Mouse (Mus musculus): Measurements from ENCODE around the gene Zfp609. TPM values are rescaled to one million over a fixed set of nuclear protein-coding genes. Genes with fewer than 3 reads are reported as not detected.
"Not testable (repeated sequence)": the region's sequence is repeated elsewhere in the genome, so short reads cannot be mapped to it uniquely, and the experiment has no call there.

The Zfp609 gene
- polyA plus RNA-seq, 1 experiment from 2014 or later: 6.4 TPM

DNA sequence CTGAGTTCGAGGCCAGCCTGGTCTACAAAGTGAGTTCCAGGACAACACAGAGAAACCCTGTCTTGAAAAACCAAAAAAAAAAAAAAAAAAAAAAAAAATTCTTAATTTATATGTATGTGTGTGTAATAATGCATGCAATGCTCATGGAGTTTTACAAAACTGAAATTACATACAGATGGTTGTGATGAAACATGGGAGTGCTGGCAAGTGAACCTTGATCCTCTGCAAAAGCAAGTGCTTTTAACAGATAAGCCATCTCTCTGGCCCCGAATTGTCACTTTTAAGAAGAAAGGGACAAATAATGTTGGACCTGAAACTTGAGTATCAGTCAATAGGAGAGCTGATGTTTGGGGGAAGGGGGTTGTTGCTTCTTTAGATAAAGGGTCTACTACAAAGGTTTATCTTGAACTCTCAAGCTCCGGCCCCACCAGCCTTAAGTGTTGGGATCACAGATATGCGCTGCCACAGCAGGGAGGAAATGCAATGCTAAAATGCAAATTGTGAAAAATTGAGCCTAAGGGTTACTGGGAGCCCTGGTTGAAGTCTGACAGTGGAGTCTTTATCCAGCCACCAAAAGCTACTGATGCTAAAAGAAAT lies 41.5 kb downstream of the Zfp609 start:
- DNase-seq (ENCODE audit: low spot score): no peak
- 81% methylated on average over 4 of the region's 4 CpGs for WGBS

DNA sequence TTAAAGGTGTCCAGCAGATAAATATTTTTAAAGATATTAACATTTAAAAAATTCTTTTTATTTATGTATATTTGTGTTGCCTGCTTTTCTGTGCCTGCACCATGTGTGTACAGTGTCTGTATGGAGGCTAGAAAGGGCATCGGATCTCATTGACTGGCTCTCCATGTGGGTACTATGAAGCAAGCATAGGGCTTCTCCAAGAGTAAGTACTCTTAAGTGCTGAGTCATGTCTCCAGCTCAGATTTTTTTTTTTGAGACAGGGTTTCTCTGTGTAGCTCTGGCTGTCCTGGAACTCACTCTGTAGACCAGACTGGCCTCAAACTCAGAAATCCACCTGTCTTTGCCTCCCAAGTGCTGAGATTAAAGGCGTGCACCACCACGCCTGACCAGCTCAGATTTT lies 47.7 kb downstream of the Zfp609 start:
- DNase-seq (ENCODE audit: low spot score); H3K9me3 ChIP-seq (replicated peaks); H3K36me3 ChIP-seq; H3K27me3 ChIP-seq (ENCODE audit: low read depth, poor library complexity, severe bottlenecking); H3K27ac ChIP-seq (replicated peaks); H3K4me3 ChIP-seq: not testable (repeated sequence)
- H3K4me1 ChIP-seq: peaks cover 43% of the 10 kb centered on the region
- WGBS: 91% methylated on average over 3 of the region's 3 CpGs

More for the DNA sequence above, 41.5 kb downstream of the Zfp609 start:
- no peak overlapping the region for H3K4me3 ChIP-seq
- peaks cover 23% of the 10 kb centered on the region for H3K36me3 ChIP-seq
- no peaks in the 10 kb centered on the region for H3K27me3 ChIP-seq (ENCODE audit: low read depth, poor library complexity, severe bottlenecking)
- no peaks in the 10 kb centered on the region for H3K9me3 ChIP-seq (replicated peaks)
- H3K27ac ChIP-seq (replicated peaks): no peak overlapping the region
- H3K4me1 ChIP-seq: peaks cover 23% of the 10 kb centered on the region

DNA sequence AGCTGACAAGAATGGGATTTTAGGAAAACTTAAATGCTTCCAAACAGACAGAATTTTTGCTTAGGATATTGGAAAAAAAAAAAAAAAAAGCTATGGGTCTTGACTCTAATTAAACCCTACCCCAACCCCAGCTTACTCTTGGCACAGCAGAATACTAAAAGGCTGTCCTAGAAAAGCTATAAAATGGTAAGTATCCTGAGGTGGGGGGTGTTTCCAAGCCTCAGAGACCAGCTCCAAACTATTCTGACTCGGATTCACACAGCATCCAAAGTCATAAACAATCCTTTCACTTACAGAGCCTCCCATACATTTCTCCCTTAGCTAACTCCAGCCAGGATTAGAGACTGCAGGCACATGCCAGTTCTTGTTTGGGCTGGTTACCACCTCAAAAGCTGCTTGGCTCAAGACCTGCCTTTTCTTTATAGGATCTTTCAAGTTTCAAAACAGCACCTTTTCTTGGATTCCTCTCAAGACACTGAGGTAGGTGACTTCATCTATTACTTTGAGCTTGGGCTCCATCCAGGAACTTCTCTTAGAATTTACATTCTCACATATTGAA lies 50.4 kb downstream of the Zfp609 start:
- H3K4me3 ChIP-seq: no peak overlapping the region
- H3K27ac ChIP-seq (replicated peaks): no peak overlapping the region
- no peaks in the 10 kb centered on the region for H3K27me3 ChIP-seq (ENCODE audit: low read depth, poor library complexity, severe bottlenecking)
- DNase-seq (ENCODE audit: low spot score): no peak
- WGBS: 13% methylated on average over 1 of the region's 1 CpGs
- peaks cover 42% of the 10 kb centered on the region for H3K4me1 ChIP-seq
- H3K36me3 ChIP-seq: peaks cover 26% of the 10 kb centered on the region
- H3K9me3 ChIP-seq (replicated peaks): no peaks in the 10 kb centered on the region

DNA sequence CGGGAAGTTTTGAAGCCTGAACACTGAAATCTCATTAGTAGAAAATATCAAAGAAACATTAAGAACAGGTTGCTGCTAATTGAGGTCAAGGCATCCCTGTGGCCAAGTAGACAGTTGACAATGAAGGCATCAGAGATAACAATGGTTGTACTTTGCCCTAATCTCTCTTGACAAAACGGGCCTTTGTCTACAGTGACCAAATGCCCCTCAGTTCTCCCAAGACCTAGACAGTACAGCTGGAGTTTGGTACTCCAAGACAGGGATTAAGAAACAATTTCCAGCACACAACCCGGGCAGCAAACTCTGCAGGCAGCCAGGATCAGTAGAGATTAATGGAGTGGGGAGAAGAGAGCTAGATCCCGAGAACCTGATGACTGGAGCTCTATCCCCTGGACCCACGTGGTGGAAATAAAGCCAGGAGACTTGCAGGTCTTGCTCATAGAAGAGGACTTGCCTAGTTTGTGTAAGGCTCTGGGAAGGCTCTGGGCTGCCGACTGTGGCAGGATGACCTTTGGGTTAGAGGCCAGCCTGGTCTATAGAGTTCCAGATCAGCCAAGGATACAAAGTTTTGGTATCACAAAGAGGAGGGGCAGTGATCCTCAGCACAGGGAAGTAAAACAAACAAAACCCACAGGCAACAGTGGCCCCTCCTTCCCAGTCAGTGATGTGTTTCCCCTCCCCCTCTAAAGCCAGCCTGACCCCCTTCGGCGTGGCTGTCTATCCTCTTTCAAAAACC lies 51.1 kb downstream of the Zfp609 start:
- H3K9me3 ChIP-seq (replicated peaks): no peaks in the 10 kb centered on the region
- no peaks in the 10 kb centered on the region for H3K27me3 ChIP-seq (ENCODE audit: low read depth, poor library complexity, severe bottlenecking)
- H3K4me3 ChIP-seq: no peak overlapping the region
- peaks cover 48% of the 10 kb centered on the region for H3K4me1 ChIP-seq
- H3K36me3 ChIP-seq: peaks cover 26% of the 10 kb centered on the region
- H3K27ac ChIP-seq (replicated peaks): peak overlapping the region; percentile 53
- 12% methylated on average over 8 of the region's 8 CpGs for WGBS
- DNase-seq (ENCODE audit: low spot score): peak; percentile 34

DNA sequence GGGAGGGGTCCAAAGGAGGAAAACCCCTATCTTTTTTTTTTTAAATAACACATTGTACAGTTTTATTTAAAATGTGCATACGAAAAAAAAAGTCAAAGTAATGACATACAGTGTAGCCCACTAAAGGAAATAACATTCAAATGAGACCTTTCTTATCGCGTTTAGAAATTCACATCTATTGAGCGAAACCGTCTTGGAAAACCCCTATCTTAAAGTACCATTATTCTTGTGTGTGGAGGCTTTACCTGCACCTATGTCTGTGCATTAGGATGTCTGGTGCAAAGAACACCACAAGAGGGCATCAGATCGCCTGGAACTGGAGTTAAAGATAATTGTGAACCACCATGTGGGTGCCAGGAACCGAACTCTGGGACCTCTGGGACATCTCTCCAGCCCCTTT lies 53.6 kb downstream of the Zfp609 start:
- WGBS: 96% methylated on average over 7 of the region's 7 CpGs
- H3K27ac ChIP-seq (replicated peaks): no peak overlapping the region
- no peak overlapping the region for H3K4me3 ChIP-seq
- no peaks in the 10 kb centered on the region for H3K27me3 ChIP-seq (ENCODE audit: low read depth, poor library complexity, severe bottlenecking)
- H3K9me3 ChIP-seq (replicated peaks): no peaks in the 10 kb centered on the region
- peaks cover 51% of the 10 kb centered on the region for H3K4me1 ChIP-seq
- no peak for DNase-seq (ENCODE audit: low spot score)
- peaks cover 26% of the 10 kb centered on the region for H3K36me3 ChIP-seq

DNA sequence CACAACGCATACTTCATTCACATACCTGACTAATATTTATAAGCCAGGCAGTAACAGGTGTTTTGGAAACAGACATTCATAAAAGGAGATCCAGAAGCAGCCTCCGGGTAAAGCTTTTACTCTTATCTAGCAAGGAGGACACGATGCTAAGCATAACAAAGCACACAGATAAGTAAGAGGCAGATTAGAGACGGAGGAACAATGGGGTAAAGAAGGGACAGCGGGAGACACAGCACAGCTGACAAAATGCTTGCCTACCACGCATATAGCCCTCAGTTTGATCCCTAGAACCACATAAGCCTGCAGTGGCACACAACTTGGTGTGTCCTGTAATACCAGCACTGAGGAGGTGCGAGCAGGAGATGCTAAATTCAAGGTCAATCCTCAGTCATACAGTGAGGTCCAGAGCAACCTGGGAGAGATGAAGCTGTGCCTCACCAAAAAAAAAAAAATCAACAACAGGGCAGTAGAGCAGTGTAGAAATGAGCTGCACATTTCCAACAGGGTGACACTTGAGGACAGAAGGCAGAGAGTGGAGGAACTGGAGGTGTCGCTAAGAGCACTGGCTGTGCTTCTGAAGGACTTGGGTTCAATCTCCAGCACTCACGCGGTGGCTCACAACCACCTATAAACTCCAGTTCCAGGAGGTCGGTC lies 56.2 kb downstream of the Zfp609 start:
- H3K27ac ChIP-seq (replicated peaks): no peak overlapping the region
- no peak overlapping the region for H3K4me3 ChIP-seq
- H3K27me3 ChIP-seq (ENCODE audit: low read depth, poor library complexity, severe bottlenecking): no peaks in the 10 kb centered on the region
- H3K9me3 ChIP-seq (replicated peaks): no peaks in the 10 kb centered on the region
- H3K4me1 ChIP-seq: peaks cover 32% of the 10 kb centered on the region
- no peak for DNase-seq (ENCODE audit: low spot score)
- 16% methylated on average over 11 of the region's 11 CpGs for WGBS
- H3K36me3 ChIP-seq: peaks cover 26% of the 10 kb centered on the region

DNA sequence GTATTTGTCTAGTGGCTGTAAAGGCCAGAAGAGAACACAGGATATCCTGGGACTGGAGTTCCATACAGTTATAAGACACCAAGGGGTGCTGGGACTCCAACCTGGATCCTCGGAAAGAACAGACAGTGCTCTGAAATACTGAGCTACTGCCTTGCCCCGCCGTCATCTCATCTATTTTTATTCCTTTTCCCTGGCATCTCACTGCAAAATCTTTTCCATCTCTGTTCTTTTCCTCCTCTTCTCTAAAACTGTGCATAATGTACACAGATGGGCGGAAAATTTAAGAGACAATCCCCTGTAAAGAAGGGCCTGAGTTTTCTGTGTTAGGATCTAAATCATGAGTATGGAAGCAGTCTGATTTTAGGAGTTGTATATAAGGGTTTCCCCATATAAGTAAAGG lies 64.6 kb downstream of the Zfp609 start:
- no peak for DNase-seq (ENCODE audit: low spot score)
- Histone ChIP-seq H3K36me3 (peaks cover 11% of the 10 kb centered on the region), H3K9me3 (replicated peaks) (no peaks in the 10 kb centered on the region), H3K4me1 (no peaks in the 10 kb centered on the region), H3K27ac (replicated peaks) (no peak overlapping the region), H3K4me3 (no peak overlapping the region), H3K27me3 (ENCODE audit: low read depth, poor library complexity, severe bottlenecking) (no peaks in the 10 kb centered on the region)
- 86% methylated on average over 4 of the region's 4 CpGs for WGBS

DNA sequence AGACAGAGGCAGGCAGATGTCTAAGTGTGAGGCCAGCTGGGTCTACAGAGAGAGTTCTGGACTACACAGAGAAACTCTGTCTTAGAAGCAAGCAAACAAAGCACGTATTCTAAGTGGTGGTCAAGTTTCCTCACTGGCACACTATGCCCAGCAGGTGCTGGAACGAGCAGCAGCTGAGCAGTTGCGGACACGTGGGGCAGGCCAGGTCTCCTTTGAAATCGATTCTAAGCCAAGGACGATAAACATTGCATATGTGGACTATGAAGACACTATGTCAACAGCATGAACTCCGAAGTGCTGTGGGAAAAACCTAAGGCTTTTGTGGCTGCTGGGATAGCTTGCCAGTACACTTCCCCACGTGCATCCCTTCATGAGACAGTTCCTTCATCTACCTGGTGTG lies 67.4 kb downstream of the Zfp609 start:
- Histone ChIP-seq H3K4me1 (no peaks in the 10 kb centered on the region), H3K27me3 (ENCODE audit: low read depth, poor library complexity, severe bottlenecking) (no peaks in the 10 kb centered on the region), H3K27ac (replicated peaks) (no peak overlapping the region), H3K4me3 (no peak overlapping the region), H3K36me3 (peaks cover 13% of the 10 kb centered on the region), H3K9me3 (replicated peaks) (no peaks in the 10 kb centered on the region)
- WGBS: 85% methylated on average over 8 of the region's 8 CpGs
- DNase-seq (ENCODE audit: low spot score): no peak

DNA sequence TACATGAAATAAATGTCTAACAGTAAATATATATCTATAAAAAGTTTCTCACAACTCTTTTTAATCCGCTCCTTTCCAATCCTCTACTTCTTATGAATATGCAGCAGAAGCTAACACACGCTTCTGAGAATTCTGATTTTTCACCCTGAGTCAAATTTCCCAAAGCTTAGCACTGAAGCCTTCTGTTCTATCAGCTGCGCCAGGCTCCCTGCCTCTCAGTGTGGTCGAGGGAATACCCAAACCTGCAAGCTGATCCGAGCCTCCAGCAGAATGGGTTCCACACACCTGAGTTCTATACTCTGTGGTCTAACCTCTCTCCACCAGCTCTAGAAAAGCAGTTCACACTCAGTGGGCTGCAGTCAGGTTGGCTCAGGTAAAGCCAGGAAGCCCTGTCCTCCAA lies 68.1 kb downstream of the Zfp609 start:
- no peak for DNase-seq (ENCODE audit: low spot score)
- no peaks in the 10 kb centered on the region for H3K27me3 ChIP-seq (ENCODE audit: low read depth, poor library complexity, severe bottlenecking)
- H3K4me1 ChIP-seq: no peaks in the 10 kb centered on the region
- 90% methylated on average over 5 of the region's 5 CpGs for WGBS
- no peak overlapping the region for H3K4me3 ChIP-seq
- no peaks in the 10 kb centered on the region for H3K9me3 ChIP-seq (replicated peaks)
- peaks cover 13% of the 10 kb centered on the region for H3K36me3 ChIP-seq
- H3K27ac ChIP-seq (replicated peaks): no peak overlapping the region

DNA sequence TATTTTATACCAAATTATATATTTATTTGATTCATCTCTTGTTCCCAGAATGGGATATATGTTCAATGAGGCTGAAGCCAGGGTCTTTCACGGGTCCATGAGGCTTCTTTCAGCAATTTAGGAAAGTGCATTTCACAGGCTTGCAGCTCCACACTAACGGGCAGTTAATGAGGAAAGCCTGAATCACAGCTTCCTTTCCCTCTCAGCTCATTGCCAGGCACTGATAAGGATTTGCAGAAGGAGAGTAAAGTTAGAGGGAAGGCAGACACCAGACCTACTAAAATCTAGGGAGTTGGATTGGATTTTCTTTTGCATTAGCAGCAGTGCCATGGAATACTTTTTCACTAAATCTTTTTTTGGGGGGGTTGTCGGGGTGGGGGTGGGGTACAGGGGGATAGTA lies 69.5 kb downstream of the Zfp609 start:
- H3K27me3 ChIP-seq (ENCODE audit: low read depth, poor library complexity, severe bottlenecking): no peaks in the 10 kb centered on the region
- peaks cover 16% of the 10 kb centered on the region for H3K36me3 ChIP-seq
- no peaks in the 10 kb centered on the region for H3K4me1 ChIP-seq
- H3K9me3 ChIP-seq (replicated peaks): no peaks in the 10 kb centered on the region
- no peak overlapping the region for H3K27ac ChIP-seq (replicated peaks)
- H3K4me3 ChIP-seq: no peak overlapping the region
- no peak for DNase-seq (ENCODE audit: low spot score)
- 85% methylated on average over 3 of the region's 3 CpGs for WGBS

DNA sequence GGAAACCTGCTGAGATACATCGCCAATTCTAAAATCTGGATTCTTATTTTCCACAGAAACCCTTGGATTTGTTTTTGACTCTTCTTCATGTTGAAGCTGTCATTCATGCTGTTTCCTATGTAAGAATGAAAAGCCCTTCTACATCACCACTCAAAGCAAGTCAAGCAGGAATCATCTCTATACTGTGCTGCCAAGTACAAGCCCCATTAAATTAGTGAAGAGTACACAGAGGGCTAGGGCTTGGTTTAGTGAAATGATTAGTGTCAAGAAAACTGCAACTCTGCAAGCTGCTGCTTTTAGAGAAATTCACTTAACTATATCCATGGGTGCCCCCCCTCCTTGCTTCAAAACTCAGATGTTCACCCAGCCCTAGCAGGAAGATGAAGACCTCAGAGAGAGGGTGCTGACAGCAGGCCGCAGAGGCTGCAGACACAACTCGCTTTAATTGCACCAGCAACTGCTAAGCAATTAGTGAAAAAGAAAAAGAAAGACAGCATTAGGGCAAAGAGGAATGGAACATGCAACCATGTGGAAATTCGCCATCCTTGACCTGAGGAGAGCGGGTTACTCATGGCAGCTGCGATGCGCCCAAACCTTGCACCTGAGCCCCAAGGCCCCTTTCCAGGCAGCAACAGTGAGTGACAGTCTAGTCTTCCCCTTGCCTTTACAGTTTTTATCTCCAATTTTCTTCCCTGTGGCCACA lies 71.5 kb downstream of the Zfp609 start:
- Histone ChIP-seq H3K36me3 (peaks cover 28% of the 10 kb centered on the region), H3K9me3 (replicated peaks) (no peaks in the 10 kb centered on the region), H3K27me3 (ENCODE audit: low read depth, poor library complexity, severe bottlenecking) (no peaks in the 10 kb centered on the region), H3K4me1 (no peaks in the 10 kb centered on the region), H3K27ac (replicated peaks) (no peak overlapping the region), H3K4me3 (no peak overlapping the region)
- WGBS: 93% methylated on average over 7 of the region's 7 CpGs
- no peak for DNase-seq (ENCODE audit: low spot score)

DNA sequence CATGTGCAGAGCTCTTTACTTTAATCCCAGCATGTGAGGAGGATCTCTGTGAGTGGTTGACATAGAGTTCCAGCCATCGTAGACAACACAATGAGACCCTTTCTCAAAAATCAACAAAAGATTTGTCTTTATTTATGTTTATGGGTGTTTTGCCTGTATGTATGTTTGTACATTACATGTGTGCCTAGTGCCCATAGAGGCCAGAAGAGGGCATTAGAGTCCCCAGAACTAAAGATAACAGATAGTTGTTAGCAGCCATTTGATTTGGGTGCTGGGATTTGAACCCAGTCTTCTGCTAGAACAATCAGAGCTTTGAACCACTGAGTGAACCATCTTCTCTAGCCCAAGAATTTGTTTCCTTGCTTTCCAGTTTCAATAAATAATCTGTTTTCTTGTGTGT lies 72.2 kb downstream of the Zfp609 start:
- Histone ChIP-seq H3K4me3 (no peak overlapping the region), H3K27me3 (ENCODE audit: low read depth, poor library complexity, severe bottlenecking) (no peaks in the 10 kb centered on the region), H3K4me1 (no peaks in the 10 kb centered on the region), H3K9me3 (replicated peaks) (no peaks in the 10 kb centered on the region; the same call in 1 of the 2 replicates), H3K27ac (replicated peaks) (no peak overlapping the region), H3K36me3 (peaks cover 27% of the 10 kb centered on the region)
- DNase-seq (ENCODE audit: low spot score): no peak
- WGBS: 96% methylated on average over 1 of the region's 1 CpGs

Measured in midbrain, embryonic 10.5 days (tissue).